24 mouse cellular contexts compared by ENCODE assay signal in genomic region chr11:100730477-100731205, GRCm38 (mm10). TPM values are rescaled to one million over a fixed set of nuclear protein-coding genes. Genes with fewer than 3 reads are reported as not detected.
DNase-seq lines count a peak whose midpoint lies in the region; ATAC-seq and TF ChIP-seq lines count a peak whose summit lies in the region.
"Had no signal": no experiment of that assay in that cellular context is flagged by ENCODE, and none has a peak within 500 bp of the region (broad histone marks: within the 10 kb centered on the region; RNA-seq: fewer than 3 reads in every experiment).

No protein-coding gene starts in this region.

- DNase-seq in gastrocnemius, adult 2 months: no peak
- no peak for DNase-seq in gastrocnemius, postnatal 25 days
- no peak for DNase-seq in liver
- DNase-seq in hindbrain, embryonic 10.5 days (ENCODE audit: low spot score): no peak
- DNase-seq: adrenal gland, adult 8-10 months; cerebellum, adult 9-11 months; forebrain, postnatal 0 days; lung, embryonic 14.5 days; right cerebral cortex, postnatal 14 days; thymus, postnatal 25 days had no signal

- H3K4me2 ChIP-seq in liver, embryonic 12.5 days: no peak overlapping the region
- no peak overlapping the region for H3K4me2 ChIP-seq in kidney, embryonic 16.5 days (replicated peaks; ENCODE audit: low read depth, low read length)
- H3K4me2 ChIP-seq: embryonic facial prominence, embryonic 13.5 days; hindbrain, embryonic 15.5 days; lung, embryonic 14.5 days; neural tube, embryonic 13.5 days had no signal

- no peak for TF ChIP-seq CTCF in gastrocnemius, adult 2 months (IDR thresholded peaks at IDR 0.05)

- H3K9me3 ChIP-seq in liver, embryonic 12.5 days (replicated peaks): no peaks in the 10 kb centered on the region
- no peaks in the 10 kb centered on the region for H3K9me3 ChIP-seq in kidney, embryonic 16.5 days (ENCODE audit: low read length)
- H3K9me3 ChIP-seq in megakaryocyte, embryonic 14.5 days: no peaks in the 10 kb centered on the region
- no peaks in the 10 kb centered on the region for H3K9me3 ChIP-seq in hindbrain, embryonic 10.5 days
- H3K9me3 ChIP-seq: embryonic facial prominence, embryonic 13.5 days; hindbrain, embryonic 15.5 days; neural tube, embryonic 13.5 days had no signal

- peaks cover 84% of the 10 kb centered on the region for H3K4me1 ChIP-seq in liver, embryonic 12.5 days
- 0 out of 2 replicates have a peak, but pooled peaks cover 2% of the 10 kb centered on the region for H3K4me1 ChIP-seq in kidney, embryonic 16.5 days (ENCODE audit: insufficient read depth, low read length)
- peaks cover 94% of the 10 kb centered on the region for H3K4me1 ChIP-seq in megakaryocyte, embryonic 14.5 days
- H3K4me1 ChIP-seq in hindbrain, embryonic 10.5 days (replicated peaks): peaks cover under 1% of the 10 kb centered on the region

- intact Hi-C loops in gastrocnemius, adult 2 months (cut with DNase I): no loop called here

- 72% methylated on average over 6 of the region's 6 CpGs for WGBS in liver, embryonic 12.5 days (ENCODE audit: insufficient replicate concordance)
- WGBS in kidney, embryonic 16.5 days: 81% methylated on average over 6 of the region's 6 CpGs
- 91% methylated on average over 6 of the region's 6 CpGs for WGBS in hindbrain, embryonic 10.5 days

- H3K4me3 ChIP-seq in gastrocnemius, adult 2 months: peak overlapping the region; percentile 28; the same call in 1 of the 2 replicates
- H3K4me3 ChIP-seq in liver, embryonic 12.5 days: no peak overlapping the region
- H3K4me3 ChIP-seq in kidney, embryonic 16.5 days (ENCODE audit: low read length): no peak overlapping the region
- H3K4me3 ChIP-seq in megakaryocyte, embryonic 14.5 days (replicated peaks): peak overlapping the region; percentile 54
- H3K4me3 ChIP-seq in hindbrain, embryonic 10.5 days: no peak overlapping the region
- H3K4me3 ChIP-seq: embryonic facial prominence, embryonic 13.5 days; hindbrain, embryonic 15.5 days; left cerebral cortex, adult 2 months; neural tube, embryonic 13.5 days had no signal

- peak overlapping the region; percentile 85 for H3K27ac ChIP-seq in gastrocnemius, adult 2 months
- 0 out of 2 replicates have a peak overlapping the region, but pooled peaks have one; percentile 8 for H3K27ac ChIP-seq in liver, embryonic 12.5 days
- no peak overlapping the region for H3K27ac ChIP-seq in kidney, embryonic 16.5 days (ENCODE audit: low read length)
- no peak overlapping the region for H3K27ac ChIP-seq in hindbrain, embryonic 10.5 days
- H3K27ac ChIP-seq: embryonic facial prominence, embryonic 13.5 days; hindbrain, embryonic 15.5 days; left cerebral cortex, adult 2 months; neural tube, embryonic 13.5 days; stomach, postnatal 0 days had no signal

- no peak overlapping the region for H3K9ac ChIP-seq in liver, embryonic 12.5 days
- no peak overlapping the region for H3K9ac ChIP-seq in kidney, embryonic 16.5 days (replicated peaks; ENCODE audit: low read length)
- H3K9ac ChIP-seq: embryonic facial prominence, embryonic 13.5 days; forebrain, postnatal 0 days; hindbrain, embryonic 15.5 days; lung, embryonic 14.5 days; neural tube, embryonic 13.5 days had no signal

- H3K27me3 ChIP-seq in liver, embryonic 12.5 days (replicated peaks): no peaks in the 10 kb centered on the region
- H3K27me3 ChIP-seq in kidney, embryonic 16.5 days (ENCODE audit: insufficient read depth, low read length): no peaks in the 10 kb centered on the region
- H3K27me3 ChIP-seq in megakaryocyte, embryonic 14.5 days (replicated peaks): no peaks in the 10 kb centered on the region
- no peaks in the 10 kb centered on the region for H3K27me3 ChIP-seq in hindbrain, embryonic 10.5 days (ENCODE audit: insufficient read depth, poor library complexity, severe bottlenecking)
- H3K27me3 ChIP-seq: CH12.LX; embryonic facial prominence, embryonic 13.5 days; hindbrain, embryonic 15.5 days; neural tube, embryonic 13.5 days had no signal

- no peak for ATAC-seq in liver, embryonic 12.5 days
- peak; percentile 35; the same call in 1 of the 2 replicates for ATAC-seq in kidney, embryonic 16.5 days (ENCODE audit: low FRiP score, low TSS enrichment)
- no peak for ATAC-seq in CD4-positive, CD25-positive, alpha-beta regulatory T cell, adult 4 months
- ATAC-seq: forebrain, postnatal 0 days; intestine, embryonic 16.5 days had no signal

- peaks cover 63% of the 10 kb centered on the region for H3K36me3 ChIP-seq in liver, embryonic 12.5 days
- H3K36me3 ChIP-seq in kidney, embryonic 16.5 days (ENCODE audit: insufficient read depth, low read length): 0 out of 2 replicates have a peak, but pooled peaks cover 4% of the 10 kb centered on the region
- peaks cover 80% of the 10 kb centered on the region for H3K36me3 ChIP-seq in megakaryocyte, embryonic 14.5 days (replicated peaks; ENCODE audit: low read length)
- H3K36me3 ChIP-seq in hindbrain, embryonic 10.5 days: peaks cover 53% of the 10 kb centered on the region

RNA-seq across cellular contexts. Expression of gene Rab5c, which starts 7.4 kb away (rescaled TPM):
- 10 to 100 TPM; 37.6 to 40.9 TPM for total RNA-seq in gastrocnemius, adult 2 months (2021)
- total RNA-seq in gastrocnemius, postnatal 25 days (2021): 10 to 100 TPM; 40.4 to 43.1 TPM
- polyA plus RNA-seq in liver, embryonic 12.5 days (2016; fragmentation: Nextera tagmentation; extraction: Ambion mirVana): 15.9 and 18.1 TPM in 2 replicates
- polyA plus RNA-seq in kidney, embryonic 16.5 days (2015; fragmentation: Nextera tagmentation; extraction: Ambion mirVana): 41.9 and 47.1 TPM in 2 replicates
- polyA plus RNA-seq in megakaryocyte, embryonic 14.5 days (2012; ENCODE audit: insufficient read depth, low replicate concordance): 502 and 744 TPM in 2 replicates
- 16.8 and 37.2 TPM in 2 replicates for polyA plus RNA-seq in hindbrain, embryonic 10.5 days (2016; fragmentation: Nextera tagmentation; extraction: Ambion mirVana)
- 10 to 100 TPM; 21.2 to 35.8 TPM for polyA plus RNA-seq in CD4-positive, CD25-positive, alpha-beta regulatory T cell, adult 4 months (2017; shearing (Covaris generic))

RNA-seq across cellular contexts. Expression of gene Hspb9, which starts 17.0 kb away (rescaled TPM):
- total RNA-seq in gastrocnemius, adult 2 months (2021): not detected
- not detected for total RNA-seq in gastrocnemius, postnatal 25 days (2021)
- polyA plus RNA-seq in liver, embryonic 12.5 days (2016; fragmentation: Nextera tagmentation; extraction: Ambion mirVana): 0.29 and 0.33 TPM in 2 replicates
- 0.33 TPM in 1 of 2 replicates, not detected in the other for polyA plus RNA-seq in kidney, embryonic 16.5 days (2015; fragmentation: Nextera tagmentation; extraction: Ambion mirVana)
- polyA plus RNA-seq in megakaryocyte, embryonic 14.5 days (2012; ENCODE audit: insufficient read depth, low replicate concordance): 0.54 TPM in 1 of 2 replicates, not detected in the other
- polyA plus RNA-seq in hindbrain, embryonic 10.5 days (2016; fragmentation: Nextera tagmentation; extraction: Ambion mirVana): 0.25 and 0.35 TPM in 2 replicates
- 1 to 10 TPM in 1 of 2 experiments, not detected in 1; 1.0 TPM for polyA plus RNA-seq in CD4-positive, CD25-positive, alpha-beta regulatory T cell, adult 4 months (2017; shearing (Covaris generic))
- total RNA-seq: CH12.LX; forebrain, postnatal 0 days; gastrocnemius, adult 18-20 months; left cerebral cortex, adult 2 months had no signal
- polyA plus RNA-seq: embryonic facial prominence, embryonic 13.5 days; heart, postnatal 0 days; intestine, embryonic 16.5 days; limb, embryonic 14.5 days had no signal

RNA-seq across cellular contexts. Expression of gene Kat2a, which starts 18.4 kb away (rescaled TPM):
- total RNA-seq in gastrocnemius, adult 2 months (2021): 10 to 100 TPM; 11.9 to 12.1 TPM
- 10 to 100 TPM; 11.7 to 11.8 TPM for total RNA-seq in gastrocnemius, postnatal 25 days (2021)
- polyA plus RNA-seq in liver, embryonic 12.5 days (2016; fragmentation: Nextera tagmentation; extraction: Ambion mirVana): 39.4 and 40.2 TPM in 2 replicates
- polyA plus RNA-seq in kidney, embryonic 16.5 days (2015; fragmentation: Nextera tagmentation; extraction: Ambion mirVana): 62.4 and 63.7 TPM in 2 replicates
- polyA plus RNA-seq in megakaryocyte, embryonic 14.5 days (2012; ENCODE audit: insufficient read depth, low replicate concordance): 30.5 and 34.7 TPM in 2 replicates
- polyA plus RNA-seq in hindbrain, embryonic 10.5 days (2016; fragmentation: Nextera tagmentation; extraction: Ambion mirVana): 70.8 and 71.3 TPM in 2 replicates
- polyA plus RNA-seq in CD4-positive, CD25-positive, alpha-beta regulatory T cell, adult 4 months (2017; shearing (Covaris generic)): 10 to 100 TPM; 11.1 to 13.2 TPM

RNA-seq across cellular contexts. Expression of gene Dhx58, which starts 26.6 kb away (rescaled TPM):
- under 1 TPM; 0.38 to 0.39 TPM for total RNA-seq in gastrocnemius, adult 2 months (2021)
- 1 to 10 TPM in 1 of 2 experiments, under 1 TPM in 1; 0.77 to 1.2 TPM for total RNA-seq in gastrocnemius, postnatal 25 days (2021)
- 1.5 and 2.1 TPM in 2 replicates for polyA plus RNA-seq in liver, embryonic 12.5 days (2016; fragmentation: Nextera tagmentation; extraction: Ambion mirVana)
- 2.6 and 3.2 TPM in 2 replicates for polyA plus RNA-seq in kidney, embryonic 16.5 days (2015; fragmentation: Nextera tagmentation; extraction: Ambion mirVana)
- polyA plus RNA-seq in megakaryocyte, embryonic 14.5 days (2012; ENCODE audit: insufficient read depth, low replicate concordance): 9.2 TPM in 1 of 2 replicates, not detected in the other
- 1.9 and 2.9 TPM in 2 replicates for polyA plus RNA-seq in hindbrain, embryonic 10.5 days (2016; fragmentation: Nextera tagmentation; extraction: Ambion mirVana)
- 10 to 100 TPM; 31.6 to 60.3 TPM for polyA plus RNA-seq in CD4-positive, CD25-positive, alpha-beta regulatory T cell, adult 4 months (2017; shearing (Covaris generic))

RNA-seq across cellular contexts. Expression of gene Kcnh4, which starts 29.1 kb away (rescaled TPM):
- not detected for total RNA-seq in gastrocnemius, adult 2 months (2021)
- total RNA-seq in gastrocnemius, postnatal 25 days (2021): not detected
- polyA plus RNA-seq in liver, embryonic 12.5 days (2016; fragmentation: Nextera tagmentation; extraction: Ambion mirVana): not detected in 2 replicates
- polyA plus RNA-seq in kidney, embryonic 16.5 days (2015; fragmentation: Nextera tagmentation; extraction: Ambion mirVana): not detected in 2 replicates
- polyA plus RNA-seq in megakaryocyte, embryonic 14.5 days (2012; ENCODE audit: insufficient read depth, low replicate concordance): 0.43 TPM in 1 of 2 replicates, not detected in the other
- 1.5 and 4.4 TPM in 2 replicates for polyA plus RNA-seq in hindbrain, embryonic 10.5 days (2016; fragmentation: Nextera tagmentation; extraction: Ambion mirVana)
- polyA plus RNA-seq in CD4-positive, CD25-positive, alpha-beta regulatory T cell, adult 4 months (2017; shearing (Covaris generic)): not detected
- total RNA-seq: gastrocnemius, adult 18-20 months had no signal
- polyA plus RNA-seq: heart, postnatal 0 days; lung, embryonic 14.5 days had no signal

Comparison
In these comparisons a context has a peak if more than half of its experiments do, and no peak if none do; other contexts are left out.
1. H3K27ac ChIP-seq: peak in gastrocnemius, adult 2 months (single experiment) and liver, embryonic 12.5 days (single experiment); none in kidney, embryonic 16.5 days (single experiment) and hindbrain, embryonic 10.5 days (single experiment).
2. H3K4me3 ChIP-seq: peak in gastrocnemius, adult 2 months (single experiment) and megakaryocyte, embryonic 14.5 days (single experiment); none in liver, embryonic 12.5 days (single experiment), kidney, embryonic 16.5 days (single experiment) and hindbrain, embryonic 10.5 days (single experiment).
3. RNA of gene Rab5c, which starts 7.4 kb away (polyA plus RNA-seq): 502 to 744 TPM in megakaryocyte, embryonic 14.5 days; 41.9 to 47.1 TPM in kidney, embryonic 16.5 days, 16.8 to 37.2 TPM in hindbrain, embryonic 10.5 days, 21.2 to 35.8 TPM in CD4-positive, CD25-positive, alpha-beta regulatory T cell, adult 4 months and 15.9 to 18.1 TPM in liver, embryonic 12.5 days; every median in the first group is over 10 times any median in the second.